Mouse (Mus musculus): ENCODE measurements at regions not wholly inside any gene's neighbourhood (a gene's known extent, or its start where the extent isn't known, plus 50 kb on each side); places are given as distances from the start of the nearest gene placed in this dataset.

DNA sequence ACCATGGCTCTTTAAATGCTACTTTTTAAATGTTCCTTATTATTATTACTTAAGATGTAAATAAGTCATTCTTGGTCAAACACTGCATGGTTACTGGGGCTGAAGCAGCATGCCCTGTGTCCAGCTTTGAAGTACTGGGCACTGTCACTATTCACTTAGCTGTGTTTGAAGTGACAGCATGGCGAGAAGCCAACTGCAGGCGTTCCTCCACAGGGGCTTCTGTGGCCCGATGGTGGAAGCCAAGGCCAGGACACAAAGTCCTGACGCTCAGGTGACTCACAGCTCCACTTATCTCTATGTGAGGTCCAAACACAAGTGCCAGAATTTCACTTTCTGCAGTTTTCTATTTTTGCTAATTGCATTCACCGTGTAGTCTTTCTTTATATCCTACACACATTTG lies 65.3 kb downstream of the Cdca7 start:
- WGBS, result 86% methylated on average over 5 of the region's 5 CpGs
- Histone ChIP-seq H3K4me3 (no peak overlapping the region), H3K27me3 (peaks cover 48% of the 10 kb centered on the region), H3K27ac (replicated peaks) (no peak overlapping the region), H3K36me3 (no peaks in the 10 kb centered on the region), H3K9me3 (no peaks in the 10 kb centered on the region), H3K4me2 (replicated peaks) (no peak overlapping the region), H3K9ac (replicated peaks) (no peak overlapping the region), H3K4me1 (no peaks in the 10 kb centered on the region)
- no peak for ATAC-seq (ENCODE audit: low FRiP score, low read depth)

DNA sequence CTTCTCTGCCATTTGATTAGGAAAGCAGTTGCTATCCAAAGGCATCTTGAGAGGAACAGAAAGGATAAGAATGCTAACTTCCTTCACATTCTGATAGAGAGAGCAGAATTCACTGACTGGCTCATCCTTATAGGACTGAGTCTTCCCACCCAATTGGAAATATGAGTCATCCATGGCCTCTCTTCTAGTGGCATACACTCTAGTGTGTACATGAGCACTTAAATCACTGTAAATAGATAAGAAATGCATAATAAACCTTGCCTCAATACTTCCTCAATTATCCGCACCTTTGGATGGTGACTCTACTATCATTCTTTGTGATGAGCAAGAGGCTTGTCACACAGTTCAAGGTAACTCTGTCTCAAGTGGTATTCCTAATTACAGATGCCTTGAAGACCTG lies 69.5 kb downstream of the Cdca7 start:
- Histone ChIP-seq H3K4me3 (no peak overlapping the region), H3K36me3 (no peaks in the 10 kb centered on the region), H3K9ac (replicated peaks) (no peak overlapping the region), H3K27me3 (peaks cover 47% of the 10 kb centered on the region), H3K4me2 (replicated peaks) (no peak overlapping the region), H3K4me1 (no peaks in the 10 kb centered on the region), H3K9me3 (no peaks in the 10 kb centered on the region), H3K27ac (replicated peaks) (no peak overlapping the region)
- no peak for ATAC-seq (ENCODE audit: low FRiP score, low read depth)
- 98% methylated on average over 1 of the region's 1 CpGs for WGBS

DNA sequence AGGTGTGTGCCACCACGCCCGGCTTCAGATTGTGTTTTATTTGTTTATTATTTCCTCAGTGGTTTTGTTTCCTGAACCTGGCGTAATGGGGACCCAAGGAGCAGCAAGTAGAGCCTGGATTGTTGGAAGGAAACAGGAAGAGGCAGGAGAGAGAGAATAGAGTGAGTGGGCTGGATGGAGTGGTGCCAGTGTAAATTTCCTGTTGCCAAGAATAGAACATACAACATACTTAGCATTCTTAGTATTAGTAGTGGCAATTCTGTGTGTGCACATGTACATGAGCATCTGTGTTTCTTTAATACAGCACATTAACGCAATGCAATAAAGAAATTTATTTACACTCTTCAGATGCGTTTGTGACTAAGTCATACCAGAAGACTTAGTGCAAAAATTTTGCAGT lies 70.5 kb downstream of the Cdca7 start:
- H3K27ac ChIP-seq (replicated peaks), result no peak overlapping the region
- peaks cover 39% of the 10 kb centered on the region for H3K27me3 ChIP-seq
- H3K4me3 ChIP-seq, result no peak overlapping the region
- no peaks in the 10 kb centered on the region for H3K9me3 ChIP-seq
- H3K36me3 ChIP-seq, result no peaks in the 10 kb centered on the region
- H3K4me1 ChIP-seq, result no peaks in the 10 kb centered on the region
- ATAC-seq (ENCODE audit: low FRiP score, low read depth), result no peak
- WGBS, result 85% methylated on average over 5 of the region's 5 CpGs
- no peak overlapping the region for H3K9ac ChIP-seq (replicated peaks)
- H3K4me2 ChIP-seq (replicated peaks), result no peak overlapping the region

- Histone ChIP-seq H3K9ac (replicated peaks) (no peak overlapping the region), H3K4me1 (no peaks in the 10 kb centered on the region), H3K36me3 (no peaks in the 10 kb centered on the region), H3K9me3 (no peaks in the 10 kb centered on the region), H3K27me3 (peaks cover 39% of the 10 kb centered on the region), H3K27ac (replicated peaks) (no peak overlapping the region), H3K4me3 (no peak overlapping the region), H3K4me2 (replicated peaks) (no peak overlapping the region)
- no peak for ATAC-seq (ENCODE audit: low FRiP score, low read depth)
- WGBS, result 71% methylated on average over 4 of the region's 4 CpGs
Observed at GRCm38 (mm10) chr2:72546963-72547362, 71.0 kb downstream of the Cdca7 start.

- Histone ChIP-seq H3K36me3 (no peaks in the 10 kb centered on the region), H3K27ac (replicated peaks) (no peak overlapping the region), H3K9ac (replicated peaks) (no peak overlapping the region), H3K4me1 (peaks cover 4% of the 10 kb centered on the region; the same call in 1 of the 2 replicates), H3K4me2 (replicated peaks) (no peak overlapping the region), H3K27me3 (peaks cover 41% of the 10 kb centered on the region), H3K9me3 (no peaks in the 10 kb centered on the region), H3K4me3 (no peak overlapping the region)
- ATAC-seq (ENCODE audit: low FRiP score, low read depth), result no peak
- 92% methylated on average over 4 of the region's 4 CpGs for WGBS
Observed at GRCm38 (mm10) chr2:72551268-72551667, 75.3 kb downstream of the Cdca7 start.

- H3K9me3 ChIP-seq, result no peaks in the 10 kb centered on the region
- no peak overlapping the region for H3K4me2 ChIP-seq (replicated peaks)
- H3K27ac ChIP-seq (replicated peaks), result no peak overlapping the region
- H3K4me3 ChIP-seq, result no peak overlapping the region
- peaks cover 44% of the 10 kb centered on the region for H3K27me3 ChIP-seq
- H3K36me3 ChIP-seq, result no peaks in the 10 kb centered on the region
- H3K9ac ChIP-seq (replicated peaks), result no peak overlapping the region
- no peak for ATAC-seq (ENCODE audit: low FRiP score, low read depth)
- H3K4me1 ChIP-seq, result peaks cover 18% of the 10 kb centered on the region; the same call in 1 of the 2 replicates
- WGBS, result 86% methylated on average over 5 of the region's 5 CpGs
Observed at GRCm38 (mm10) chr2:72554603-72555002, 78.6 kb downstream of the Cdca7 start.

GRCm38 (mm10) chr2:72555116-72555515 lies 79.2 kb downstream of the Cdca7 start:
- Histone ChIP-seq H3K27ac (replicated peaks) (no peak overlapping the region), H3K4me2 (replicated peaks) (no peak overlapping the region), H3K9me3 (no peaks in the 10 kb centered on the region), H3K4me1 (peaks cover 18% of the 10 kb centered on the region; the same call in 1 of the 2 replicates), H3K4me3 (no peak overlapping the region), H3K9ac (replicated peaks) (no peak overlapping the region), H3K27me3 (peaks cover 42% of the 10 kb centered on the region), H3K36me3 (no peaks in the 10 kb centered on the region)
- no peak for ATAC-seq (ENCODE audit: low FRiP score, low read depth)
- 85% methylated on average over 4 of the region's 4 CpGs for WGBS

DNA sequence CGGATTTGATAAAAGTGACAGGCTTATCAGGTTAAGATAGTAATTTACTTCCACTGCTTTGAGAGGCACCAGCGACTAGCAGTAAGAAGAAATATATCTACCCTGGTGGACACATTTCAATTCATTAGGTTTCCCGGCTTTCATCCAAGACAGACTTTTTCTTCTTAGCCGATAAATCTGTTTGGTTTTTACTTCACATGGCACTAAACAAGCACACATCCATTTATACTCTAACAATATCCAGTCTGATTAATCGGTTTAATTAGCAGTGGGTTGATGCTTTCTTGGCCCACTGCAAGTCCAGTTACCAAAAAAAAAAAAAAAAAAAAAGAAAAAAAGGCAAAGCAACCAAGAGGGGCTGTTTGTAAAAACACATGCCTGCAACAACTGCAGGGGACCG lies 79.6 kb downstream of the Cdca7 start:
- Histone ChIP-seq H3K27ac (replicated peaks) (no peak overlapping the region), H3K9ac (replicated peaks) (no peak overlapping the region), H3K4me1 (peaks cover 18% of the 10 kb centered on the region; the same call in 1 of the 2 replicates), H3K4me2 (replicated peaks) (no peak overlapping the region), H3K9me3 (no peaks in the 10 kb centered on the region), H3K36me3 (no peaks in the 10 kb centered on the region), H3K27me3 (peaks cover 44% of the 10 kb centered on the region), H3K4me3 (no peak overlapping the region)
- 70% methylated on average over 6 of the region's 6 CpGs for WGBS
- ATAC-seq (ENCODE audit: low FRiP score, low read depth), result no peak

- no peak overlapping the region for H3K4me2 ChIP-seq (replicated peaks)
- H3K36me3 ChIP-seq, result no peaks in the 10 kb centered on the region
- H3K27ac ChIP-seq (replicated peaks), result no peak overlapping the region
- peaks cover 22% of the 10 kb centered on the region; the same call in 1 of the 2 replicates for H3K4me1 ChIP-seq
- no peak overlapping the region for H3K4me3 ChIP-seq
- H3K9me3 ChIP-seq, result no peaks in the 10 kb centered on the region
- H3K27me3 ChIP-seq, result peaks cover 45% of the 10 kb centered on the region
- no peak overlapping the region for H3K9ac ChIP-seq (replicated peaks)
- WGBS, result 32% methylated on average over 8 of the region's 8 CpGs
- no peak for ATAC-seq (ENCODE audit: low FRiP score, low read depth)
Observed at GRCm38 (mm10) chr2:72556064-72556821, 80.3 kb downstream of the Cdca7 start.

GRCm38 (mm10) chr2:72557161-72557560 lies 81.2 kb downstream of the Cdca7 start:
- no peaks in the 10 kb centered on the region for H3K36me3 ChIP-seq
- no peak for ATAC-seq (ENCODE audit: low FRiP score, low read depth)
- H3K4me1 ChIP-seq, result peaks cover 26% of the 10 kb centered on the region; the same call in 1 of the 2 replicates

DNA sequence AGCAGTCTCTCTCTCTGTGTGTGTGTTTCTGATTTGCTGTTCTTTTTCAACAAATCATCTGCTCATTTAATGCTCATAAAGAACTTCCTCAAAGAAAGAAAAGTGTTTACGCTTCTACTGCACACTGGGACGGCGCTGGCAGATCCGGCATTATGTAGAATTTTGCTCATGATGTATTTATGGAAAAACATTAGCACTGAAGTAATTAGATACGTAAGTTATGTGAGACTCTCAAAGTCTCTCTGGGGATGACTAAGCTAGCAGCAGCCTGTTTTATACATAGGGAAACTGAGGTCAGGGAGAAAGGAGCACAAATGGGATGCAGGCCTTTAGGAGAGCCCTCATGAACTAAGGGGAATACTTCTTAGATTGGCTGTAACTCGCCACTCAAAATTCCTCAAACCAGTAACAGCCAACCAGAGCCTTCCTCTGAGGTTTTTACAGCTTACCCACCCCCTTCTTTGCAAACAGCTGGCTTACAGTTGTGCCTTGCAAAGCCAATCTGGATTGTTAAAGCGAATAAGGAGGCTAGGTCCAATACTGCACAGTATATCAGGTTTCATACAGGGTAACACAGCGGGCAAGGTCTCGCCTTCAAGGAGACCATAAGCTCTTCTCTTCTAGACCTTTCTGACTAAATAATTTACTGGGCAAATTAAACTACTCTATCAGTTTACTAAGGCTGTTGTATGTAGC lies 81.8 kb downstream of the Cdca7 start:
- Histone ChIP-seq H3K4me2 (replicated peaks) (no peak overlapping the region), H3K9ac (replicated peaks) (no peak overlapping the region), H3K27me3 (peaks cover 45% of the 10 kb centered on the region), H3K4me3 (no peak overlapping the region), H3K27ac (replicated peaks) (no peak overlapping the region), H3K9me3 (no peaks in the 10 kb centered on the region), H3K4me1 (peaks cover 26% of the 10 kb centered on the region; the same call in 1 of the 2 replicates), H3K36me3 (no peaks in the 10 kb centered on the region)
- no peak for ATAC-seq (ENCODE audit: low FRiP score, low read depth)
- 84% methylated on average over 9 of the region's 9 CpGs for WGBS

More at GRCm38 (mm10) chr2:72557161-72557560, 81.2 kb downstream of the Cdca7 start:
- H3K4me2 ChIP-seq (replicated peaks), result no peak overlapping the region
- 36% methylated on average over 3 of the region's 3 CpGs for WGBS
- peaks cover 45% of the 10 kb centered on the region for H3K27me3 ChIP-seq
- no peak overlapping the region for H3K27ac ChIP-seq (replicated peaks)
- no peak overlapping the region for H3K9ac ChIP-seq (replicated peaks)
- no peaks in the 10 kb centered on the region for H3K9me3 ChIP-seq
- no peak overlapping the region for H3K4me3 ChIP-seq

GRCm38 (mm10) chr2:72561383-72561782 lies 85.4 kb downstream of the Cdca7 start:
- no peak for ATAC-seq (ENCODE audit: low FRiP score, low read depth)
- Histone ChIP-seq H3K27ac (replicated peaks) (no peak overlapping the region), H3K9me3 (no peaks in the 10 kb centered on the region), H3K4me2 (replicated peaks) (no peak overlapping the region), H3K27me3 (peaks cover 46% of the 10 kb centered on the region), H3K9ac (replicated peaks) (no peak overlapping the region), H3K4me1 (peaks cover 23% of the 10 kb centered on the region; the same call in 1 of the 2 replicates), H3K36me3 (no peaks in the 10 kb centered on the region), H3K4me3 (no peak overlapping the region)
- WGBS, result 62% methylated on average over 5 of the region's 5 CpGs

Measured in midbrain, embryonic 12.5 days (tissue).